Mouse (Mus musculus) testis, adult 2 months (tissue): ENCODE measurements around the gene St7. TPM values are rescaled to one million over a fixed set of nuclear protein-coding genes. Genes with fewer than 3 reads are reported as not detected.

Experiments
- H3K27ac ChIP-seq: fragments of 200-500 bp; 2 replicates; pipeline ENCODE4 v1.5.1; 2012; ENCODE audit warnings: low read depth, low read length; ENCODE audit not compliant: control insufficient read depth, insufficient read depth
- H3K27me3 ChIP-seq: fragments of 200-500 bp; 2 replicates; pipeline ENCODE4 v1.6.1; 2012; ENCODE audit warnings: mild to moderate bottlenecking, low read length, moderate library complexity; ENCODE audit not compliant: control insufficient read depth, insufficient read depth
- H3K36me3 ChIP-seq: fragments of 200-500 bp; 2 replicates; pipeline ENCODE4 v1.6.1; 2012; ENCODE audit warnings: mild to moderate bottlenecking, low read length; ENCODE audit not compliant: control insufficient read depth, insufficient read depth
- H3K4me1 ChIP-seq: fragments of 200-500 bp; 2 replicates; pipeline ENCODE4 v1.6.1; 2012; ENCODE audit warnings: low read length; ENCODE audit not compliant: control insufficient read depth, insufficient read depth
- H3K4me3 ChIP-seq: fragments of 200-500 bp; 2 replicates; pipeline ENCODE4 v1.5.1; 2012; ENCODE audit warnings: low read depth, mild to moderate bottlenecking, low read length, moderate library complexity, mixed read lengths; ENCODE audit not compliant: control insufficient read depth
- CTCF ChIP-seq: fragments of 200-500 bp; IDR thresholded peaks from 2 replicates; pipeline ENCODE4 v1.5.1; 2012; ENCODE audit warnings: low read depth, mild to moderate bottlenecking, inconsistent platforms, low read length, moderate library complexity; ENCODE audit not compliant: control insufficient read depth, insufficient read depth, insufficient replicate concordance
- POLR2A ChIP-seq: fragments of 200-500 bp; IDR thresholded peaks from 2 replicates; pipeline ENCODE4 v1.6.1; 2012; ENCODE audit warnings: low read depth, mild to moderate bottlenecking, inconsistent platforms, low read length, moderate library complexity; ENCODE audit not compliant: control insufficient read depth
- polyA plus RNA-seq: library from polyadenylated mRNA; depleted of rRNA; stranded (reverse); fragments of >200 nt; gene quantifications from 2 replicates; pipeline ENCODE4 v1.2.3, GENCODE M21; 2012

The St7 gene
- polyA plus RNA-seq, 1 experiment, result 16.1 TPM

- Histone ChIP-seq H3K27me3 (no peaks in the 10 kb centered on the region), H3K4me1 (no peaks in the 10 kb centered on the region), H3K4me3 (no peak overlapping the region), H3K27ac (no peak overlapping the region), H3K36me3 (no peaks in the 10 kb centered on the region)
- no peak for TF ChIP-seq POLR2A
- TF ChIP-seq CTCF, result no peak
These were observed 84.5 kb downstream of the St7 start for GRCm38 (mm10) chr6:17777018-17777799.

DNA sequence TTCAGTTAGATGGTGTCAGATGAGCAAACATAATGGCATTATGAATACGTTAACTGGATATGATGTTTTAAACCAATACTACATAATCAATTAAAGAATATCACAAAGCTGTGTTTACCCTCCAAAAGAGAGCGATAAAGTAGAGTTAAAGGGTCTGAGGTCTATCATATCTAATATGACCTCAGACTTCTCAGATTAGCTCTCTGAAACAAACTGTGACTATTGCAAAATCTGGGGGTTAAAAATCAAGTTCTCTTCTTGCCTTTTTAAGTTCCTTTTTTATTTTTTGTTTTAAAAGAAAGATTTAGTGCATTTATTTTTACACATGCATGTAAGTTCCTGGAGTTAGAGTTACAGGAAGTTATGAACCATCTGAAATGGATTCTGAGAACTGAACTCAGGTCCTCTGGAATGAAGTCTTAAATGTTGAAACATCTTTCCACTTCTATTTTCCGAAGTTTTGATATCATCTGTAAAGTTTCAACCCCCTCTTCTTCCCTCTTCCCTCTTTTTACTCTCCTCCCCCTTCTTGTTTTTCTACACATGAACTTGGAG is 86.0 kb downstream of the St7 start:
- Histone ChIP-seq H3K4me3 (no peak overlapping the region), H3K27ac (no peak overlapping the region), H3K4me1 (no peaks in the 10 kb centered on the region), H3K36me3 (no peaks in the 10 kb centered on the region), H3K27me3 (no peaks in the 10 kb centered on the region)
- TF ChIP-seq POLR2A (no peak), CTCF (no peak)

GRCm38 (mm10) chr6:17783511-17783910 is 90.8 kb downstream of the St7 start:
- Histone ChIP-seq H3K27me3 (no peaks in the 10 kb centered on the region), H3K4me1 (no peaks in the 10 kb centered on the region), H3K27ac (no peak overlapping the region), H3K4me3 (no peak overlapping the region), H3K36me3 (no peaks in the 10 kb centered on the region)
- TF ChIP-seq CTCF, result no peak
- TF ChIP-seq POLR2A, result no peak

DNA sequence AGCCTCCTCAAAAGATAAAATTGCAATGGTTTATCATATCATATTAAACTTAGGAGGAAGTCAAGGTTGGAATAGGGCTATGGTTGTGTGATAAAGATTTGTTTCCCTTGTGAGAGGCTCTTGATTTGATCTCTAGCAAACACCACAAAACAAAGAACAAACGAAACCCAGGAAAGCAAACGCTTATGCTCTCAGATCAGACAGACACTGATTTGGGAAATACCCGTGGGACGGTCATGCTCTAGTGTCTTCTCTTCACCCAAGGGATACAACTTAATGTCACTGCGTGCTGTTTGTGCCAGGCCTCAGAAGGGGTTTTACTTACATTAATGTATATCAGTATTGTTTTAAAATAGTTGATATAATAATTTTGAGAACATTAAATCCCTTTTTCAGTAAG is 91.8 kb downstream of the St7 start:
- Histone ChIP-seq H3K4me1 (no peaks in the 10 kb centered on the region), H3K27me3 (no peaks in the 10 kb centered on the region), H3K36me3 (no peaks in the 10 kb centered on the region), H3K27ac (no peak overlapping the region), H3K4me3 (no peak overlapping the region)
- TF ChIP-seq CTCF (no peak), POLR2A (no peak)

DNA sequence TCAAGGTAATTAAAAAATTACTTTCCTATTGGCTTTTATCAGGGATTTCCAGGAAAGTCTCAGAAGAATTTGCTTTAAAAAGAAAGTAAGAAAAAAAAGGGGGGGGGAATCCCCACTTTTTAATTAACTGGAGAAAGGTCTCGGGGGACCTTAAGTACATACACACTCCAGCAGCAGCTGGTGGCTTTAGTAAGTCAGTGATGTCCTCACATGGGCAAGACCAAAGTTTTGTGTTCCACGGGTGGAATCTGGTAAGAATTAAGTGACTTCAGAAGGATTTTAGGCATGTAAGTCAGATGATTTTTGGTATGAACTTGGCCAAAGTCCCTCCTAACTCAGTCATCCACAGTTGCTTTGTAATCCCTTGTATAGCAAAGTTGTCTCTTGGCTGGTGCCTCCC is 92.5 kb downstream of the St7 start:
- no peak overlapping the region for H3K4me3 ChIP-seq
- H3K27ac ChIP-seq, result no peak overlapping the region
- H3K27me3 ChIP-seq, result no peaks in the 10 kb centered on the region
- no peaks in the 10 kb centered on the region for H3K4me1 ChIP-seq
- H3K36me3 ChIP-seq, result no peaks in the 10 kb centered on the region
- no peak for TF ChIP-seq CTCF
- TF ChIP-seq POLR2A, result no peak

DNA sequence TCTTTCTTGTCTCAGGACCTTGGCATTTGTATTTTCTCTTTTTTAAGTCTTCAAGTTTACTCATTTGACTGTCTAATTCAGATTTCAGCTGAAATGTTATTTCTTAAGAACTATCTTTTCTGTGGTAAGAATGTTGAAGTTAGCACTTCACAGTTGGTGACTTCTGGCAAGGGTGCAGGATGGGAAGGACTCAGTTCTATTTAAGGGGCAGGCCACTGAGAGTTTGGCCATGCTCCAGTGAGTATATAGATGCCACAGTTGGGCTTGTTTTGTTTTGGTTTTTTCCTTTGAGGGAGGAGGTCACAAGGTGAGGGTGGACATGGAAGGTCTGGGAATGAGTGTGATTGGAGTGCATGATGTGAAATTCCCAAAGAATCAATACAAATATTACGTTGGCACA is 95.1 kb downstream of the St7 start:
- Histone ChIP-seq H3K27ac (no peak overlapping the region), H3K4me3 (no peak overlapping the region), H3K4me1 (no peaks in the 10 kb centered on the region), H3K36me3 (no peaks in the 10 kb centered on the region), H3K27me3 (no peaks in the 10 kb centered on the region)
- TF ChIP-seq CTCF, result no peak
- no peak for TF ChIP-seq POLR2A

GRCm38 (mm10) chr6:17790251-17790650 is 97.5 kb downstream of the St7 start:
- Histone ChIP-seq H3K4me3 (no peak overlapping the region), H3K36me3 (no peaks in the 10 kb centered on the region), H3K27ac (no peak overlapping the region), H3K4me1 (no peaks in the 10 kb centered on the region), H3K27me3 (no peaks in the 10 kb centered on the region)
- no peak for TF ChIP-seq CTCF
- TF ChIP-seq POLR2A, result no peak
